Mouse (Mus musculus): ENCODE results near the gene Mt4. TPM values are rescaled to one million over a fixed set of nuclear protein-coding genes. Genes with fewer than 3 reads are reported as not detected.

Gene Mt4
- not detected in 2 replicates for polyA plus RNA-seq (2016; fragmentation: Nextera tagmentation; extraction: Ambion mirVana)

DNA sequence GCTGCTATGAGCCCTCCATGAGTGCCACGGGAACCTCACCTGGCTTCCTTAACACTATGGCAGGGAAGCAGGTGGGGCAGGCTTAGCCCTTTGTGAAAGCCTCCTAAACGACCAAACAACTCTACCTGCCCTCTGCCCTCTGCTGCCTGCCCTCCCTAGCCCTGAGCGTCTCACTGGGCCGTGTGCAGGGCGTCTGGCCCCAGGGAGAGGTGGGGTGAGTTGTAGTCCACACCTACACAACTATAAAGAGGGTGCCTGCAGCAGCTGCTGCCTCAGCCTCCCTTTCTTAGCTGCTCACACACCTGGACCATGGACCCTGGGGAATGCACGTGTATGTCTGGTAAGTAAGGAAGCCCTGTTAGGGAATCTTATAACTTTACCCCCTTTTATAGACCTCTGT, at the start of gene Mt4:
Mt4 (plus strand) TSS at position 265 of the 400 bp plus-strand sequence.
- Histone ChIP-seq H3K36me3 (no peaks in the 10 kb centered on the region), H3K4me3 (no peak within 1 kb of the TSS), H3K4me1 (peaks cover 8% of the 10 kb centered on the region; the same call in 1 of the 2 replicates), H3K9me3 (replicated peaks) (no peaks in the 10 kb centered on the region), H3K27ac (no peak within 1 kb of the TSS), H3K27me3 (ENCODE audit: low read depth, poor library complexity, severe bottlenecking) (no peaks in the 10 kb centered on the region)
- no peak for DNase-seq (ENCODE audit: low spot score)
- 51% methylated on average over 6 of the region's 6 CpGs for WGBS

DNA sequence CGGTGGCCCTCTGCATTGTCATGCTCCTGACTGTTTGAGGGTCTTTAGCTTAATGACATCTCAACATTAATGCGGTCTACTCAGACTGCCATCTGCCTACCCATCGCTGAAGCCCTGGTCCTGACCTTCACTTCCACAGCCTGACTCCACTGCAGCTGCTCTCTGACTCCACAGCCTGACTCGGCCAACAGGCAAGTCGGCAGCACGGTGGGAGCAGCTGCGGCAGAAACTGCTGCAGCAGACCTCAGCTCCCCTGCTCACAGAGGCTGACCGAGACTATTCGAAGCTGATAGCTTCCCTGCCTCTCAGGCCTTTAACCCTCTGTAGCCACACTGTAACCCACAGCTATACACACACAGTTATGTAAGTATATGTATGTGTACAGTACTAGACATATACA, 49.0 kb upstream of the Mt4 start:
- H3K4me3 ChIP-seq, result no peak overlapping the region
- no peak for DNase-seq (ENCODE audit: low spot score)
- no peaks in the 10 kb centered on the region for H3K27me3 ChIP-seq (ENCODE audit: low read depth, poor library complexity, severe bottlenecking)
- H3K36me3 ChIP-seq, result peaks cover 6% of the 10 kb centered on the region
- no peaks in the 10 kb centered on the region for H3K4me1 ChIP-seq
- no peak overlapping the region for H3K27ac ChIP-seq
- 87% methylated on average over 9 of the region's 9 CpGs for WGBS
- H3K9me3 ChIP-seq (replicated peaks), result no peaks in the 10 kb centered on the region

DNA sequence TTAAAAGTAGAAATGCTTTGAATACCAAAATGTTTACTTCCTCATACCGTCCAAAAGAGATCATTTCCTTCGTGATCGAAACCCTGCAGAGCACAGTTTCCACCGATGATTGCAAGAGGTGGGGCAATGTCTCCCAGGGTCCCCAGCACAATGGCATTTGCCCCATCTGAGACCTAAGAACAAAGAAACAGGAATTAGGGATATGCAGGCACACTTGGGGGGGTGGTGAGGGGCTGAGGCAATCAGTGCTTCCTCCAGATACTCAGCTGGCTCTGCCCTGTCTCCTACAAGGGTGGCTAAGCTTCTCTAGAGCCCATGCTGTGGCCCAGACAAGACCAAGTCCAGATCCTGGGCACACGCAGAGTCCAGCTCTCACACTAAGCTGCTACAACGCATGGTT, 47.3 kb upstream of the Mt4 start:
- Histone ChIP-seq H3K9me3 (replicated peaks) (no peaks in the 10 kb centered on the region), H3K36me3 (peaks cover 6% of the 10 kb centered on the region), H3K27ac (no peak overlapping the region), H3K27me3 (ENCODE audit: low read depth, poor library complexity, severe bottlenecking) (no peaks in the 10 kb centered on the region), H3K4me1 (no peaks in the 10 kb centered on the region), H3K4me3 (no peak overlapping the region)
- 79% methylated on average over 6 of the region's 6 CpGs for WGBS
- DNase-seq (ENCODE audit: low spot score), result no peak

DNA sequence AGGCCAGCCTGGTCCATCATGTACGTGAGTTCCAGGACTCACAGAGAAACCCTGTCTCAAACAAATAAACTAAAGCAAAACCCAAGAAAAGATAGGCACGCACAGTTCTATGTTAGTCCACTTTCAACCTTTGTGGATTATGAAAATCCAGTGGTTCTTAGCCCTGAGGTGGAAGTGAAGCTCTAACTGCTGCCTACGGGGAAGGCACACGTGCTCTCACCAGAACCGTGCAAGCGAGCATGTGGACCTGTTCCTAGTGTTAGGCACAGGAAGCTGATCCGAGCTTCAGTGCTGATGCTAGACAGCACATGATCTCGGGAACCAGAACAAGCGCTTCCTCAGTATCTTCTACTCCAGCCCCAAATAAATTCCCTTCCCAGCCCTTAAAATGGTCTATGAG, 44.1 kb upstream of the Mt4 start:
- Histone ChIP-seq H3K36me3 (no peaks in the 10 kb centered on the region), H3K4me3 (no peak overlapping the region), H3K27ac (no peak overlapping the region), H3K27me3 (ENCODE audit: low read depth, poor library complexity, severe bottlenecking) (no peaks in the 10 kb centered on the region), H3K9me3 (replicated peaks) (no peaks in the 10 kb centered on the region), H3K4me1 (peaks cover 6% of the 10 kb centered on the region)
- WGBS, result 90% methylated on average over 9 of the region's 9 CpGs
- no peak for DNase-seq (ENCODE audit: low spot score)

DNA sequence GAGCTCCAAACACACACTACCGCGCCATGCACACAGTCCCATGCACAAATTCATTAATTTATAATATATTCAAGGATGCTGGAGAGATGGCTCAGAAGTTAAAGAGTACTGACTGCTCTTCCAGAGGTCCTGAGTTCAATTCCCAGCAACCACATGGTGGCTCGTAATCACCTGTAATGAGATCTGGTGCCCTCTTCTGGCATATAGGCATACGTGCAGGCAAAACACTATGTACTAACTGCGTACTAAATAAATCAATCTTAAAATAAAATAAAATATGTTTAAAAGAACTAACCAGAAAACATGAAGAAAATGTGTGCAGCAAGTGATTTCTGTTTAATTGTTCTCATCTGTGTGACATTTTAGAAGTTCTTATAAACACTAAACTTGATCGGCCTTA, 42.7 kb upstream of the Mt4 start:
- WGBS, result 80% methylated on average over 6 of the region's 6 CpGs
- Histone ChIP-seq H3K9me3 (replicated peaks) (no peaks in the 10 kb centered on the region), H3K27ac (no peak overlapping the region), H3K27me3 (ENCODE audit: low read depth, poor library complexity, severe bottlenecking) (no peaks in the 10 kb centered on the region), H3K4me3 (no peak overlapping the region), H3K36me3 (no peaks in the 10 kb centered on the region), H3K4me1 (peaks cover 13% of the 10 kb centered on the region)
- no peak for DNase-seq (ENCODE audit: low spot score)

DNA sequence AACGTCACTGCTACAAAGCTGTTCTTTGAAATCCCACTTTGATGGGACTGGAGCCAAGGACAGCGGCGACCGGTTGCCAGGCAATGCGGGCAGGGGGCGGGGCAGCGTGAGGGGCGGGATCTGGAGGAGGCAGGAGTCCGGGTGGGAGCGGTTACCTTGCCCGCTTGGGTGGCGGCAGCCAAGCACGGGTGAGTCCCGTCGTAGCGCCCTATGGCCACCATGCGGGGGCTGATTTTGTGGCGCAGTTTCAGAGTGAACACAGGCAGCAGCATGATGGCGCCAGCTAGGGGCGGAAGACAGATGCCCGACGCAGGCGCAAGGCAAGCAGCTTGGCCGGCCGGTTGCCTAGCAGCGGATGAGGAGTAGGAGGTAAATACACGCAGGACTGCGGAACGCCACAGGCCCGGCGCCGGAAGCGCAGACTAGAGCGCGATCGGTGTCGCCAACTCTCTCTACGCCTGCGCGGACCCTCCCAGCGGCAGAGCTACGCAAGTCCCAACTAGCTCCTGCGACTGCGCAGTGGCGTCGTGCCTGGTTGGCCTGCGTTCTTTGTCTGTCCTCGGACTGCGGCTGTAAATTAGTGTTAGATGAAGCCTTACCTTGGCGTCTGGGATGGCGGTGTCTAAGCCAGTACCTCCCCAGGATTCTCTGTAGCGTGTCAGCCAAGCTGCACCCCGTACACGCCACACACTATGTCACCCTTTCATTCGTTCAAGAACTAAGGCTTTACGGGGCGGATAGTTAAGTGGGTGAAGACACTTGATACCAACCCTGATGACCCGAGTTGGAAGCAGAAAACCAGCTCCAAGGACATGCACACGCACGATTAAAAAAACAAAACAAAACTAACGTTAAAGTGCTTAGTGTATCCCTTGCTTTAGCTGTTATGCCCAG, 38.7 kb upstream of the Mt4 start, which contains the start of gene Bbs2:
Bbs2 (minus strand) TSS at position 848 of the 894 bp plus-strand sequence.
- peak within 1 kb of the TSS; percentile 95 for H3K27ac ChIP-seq
- DNase-seq (ENCODE audit: low spot score), result peak; percentile 99
- no peaks in the 10 kb centered on the region for H3K9me3 ChIP-seq (replicated peaks)
- 2% methylated on average over 61 of the region's 61 CpGs for WGBS
- peaks cover 13% of the 10 kb centered on the region for H3K4me1 ChIP-seq
- H3K36me3 ChIP-seq, result no peaks in the 10 kb centered on the region
- peak within 1 kb of the TSS; percentile 74 for H3K4me3 ChIP-seq
- peaks cover 6% of the 10 kb centered on the region; the same call in 1 of the 2 replicates for H3K27me3 ChIP-seq (ENCODE audit: low read depth, poor library complexity, severe bottlenecking)

DNA sequence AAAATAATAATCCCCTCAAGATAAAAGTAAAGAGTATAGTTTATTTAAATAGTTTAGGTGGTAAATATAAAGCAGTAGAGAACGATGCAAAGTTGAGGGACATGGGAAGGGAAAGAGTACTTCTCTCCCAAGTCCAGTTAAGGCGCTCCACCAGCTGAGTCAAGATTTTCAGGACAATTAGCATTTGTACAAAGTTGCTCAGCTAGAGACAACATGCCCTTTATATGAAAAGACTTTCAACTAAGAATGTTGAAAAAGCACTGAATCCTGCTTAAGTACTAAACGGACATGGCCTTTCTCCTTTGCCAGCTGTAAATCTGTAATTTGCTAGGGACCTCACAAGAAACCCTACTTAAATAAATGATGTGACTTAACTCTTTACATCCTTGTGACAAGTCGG, 38.0 kb upstream of the Mt4 start:
- Histone ChIP-seq H3K36me3 (no peaks in the 10 kb centered on the region), H3K4me3 (peak overlapping the region; percentile 74), H3K4me1 (peaks cover 13% of the 10 kb centered on the region), H3K27ac (peak overlapping the region; percentile 95), H3K27me3 (ENCODE audit: low read depth, poor library complexity, severe bottlenecking) (peaks cover 6% of the 10 kb centered on the region; the same call in 1 of the 2 replicates), H3K9me3 (replicated peaks) (no peaks in the 10 kb centered on the region)
- no peak for DNase-seq (ENCODE audit: low spot score)
- WGBS, result 59% methylated on average over 4 of the region's 4 CpGs

DNA sequence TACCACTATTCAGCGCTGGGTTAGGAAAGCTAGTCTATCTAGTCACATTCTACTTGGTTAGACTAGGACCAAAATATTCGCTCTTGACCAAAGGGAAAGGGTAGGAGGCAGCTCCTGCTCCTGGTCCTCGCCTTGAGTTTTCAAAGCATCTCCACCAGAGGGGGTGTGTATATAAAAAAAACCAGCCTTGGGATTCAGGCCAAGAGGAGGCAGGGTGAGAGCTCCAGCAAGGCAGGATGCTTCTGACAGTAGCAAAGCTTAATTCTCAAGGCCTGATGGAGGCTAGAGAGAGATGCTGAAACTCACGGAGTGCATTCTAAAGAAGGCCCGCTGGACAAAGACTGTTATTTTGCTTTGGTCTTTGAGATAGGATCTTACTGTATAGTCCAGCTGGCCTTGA, 32.9 kb upstream of the Mt4 start:
- Histone ChIP-seq H3K9me3 (replicated peaks) (no peaks in the 10 kb centered on the region), H3K4me3 (no peak overlapping the region), H3K36me3 (no peaks in the 10 kb centered on the region), H3K27me3 (ENCODE audit: low read depth, poor library complexity, severe bottlenecking) (peaks cover 6% of the 10 kb centered on the region; the same call in 1 of the 2 replicates), H3K27ac (no peak overlapping the region), H3K4me1 (no peaks in the 10 kb centered on the region)
- DNase-seq (ENCODE audit: low spot score), result no peak
- 57% methylated on average over 5 of the region's 5 CpGs for WGBS

DNA sequence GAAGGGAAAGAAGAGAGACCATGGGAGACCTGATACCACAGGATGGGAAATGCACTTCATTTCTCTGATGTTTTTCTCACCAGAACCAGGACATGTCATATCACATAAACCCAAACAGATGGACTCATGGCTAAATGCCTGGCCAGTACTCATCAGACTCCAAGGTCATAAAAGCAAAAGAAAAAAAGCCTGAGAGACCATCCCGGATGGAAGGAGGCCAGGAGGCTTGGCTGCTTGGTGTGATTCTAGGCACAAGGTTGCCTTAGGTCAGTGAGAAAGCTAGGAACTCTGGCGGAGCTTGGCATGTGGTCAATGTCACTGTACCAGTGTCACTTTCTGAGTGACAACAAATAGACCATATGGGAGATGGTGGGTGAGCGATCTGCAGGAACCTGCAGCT, 29.1 kb upstream of the Mt4 start:
- Histone ChIP-seq H3K36me3 (no peaks in the 10 kb centered on the region), H3K9me3 (replicated peaks) (no peaks in the 10 kb centered on the region), H3K27ac (no peak overlapping the region), H3K4me3 (no peak overlapping the region), H3K4me1 (no peaks in the 10 kb centered on the region), H3K27me3 (ENCODE audit: low read depth, poor library complexity, severe bottlenecking) (no peaks in the 10 kb centered on the region)
- 68% methylated on average over 3 of the region's 3 CpGs for WGBS
- DNase-seq (ENCODE audit: low spot score), result no peak

DNA sequence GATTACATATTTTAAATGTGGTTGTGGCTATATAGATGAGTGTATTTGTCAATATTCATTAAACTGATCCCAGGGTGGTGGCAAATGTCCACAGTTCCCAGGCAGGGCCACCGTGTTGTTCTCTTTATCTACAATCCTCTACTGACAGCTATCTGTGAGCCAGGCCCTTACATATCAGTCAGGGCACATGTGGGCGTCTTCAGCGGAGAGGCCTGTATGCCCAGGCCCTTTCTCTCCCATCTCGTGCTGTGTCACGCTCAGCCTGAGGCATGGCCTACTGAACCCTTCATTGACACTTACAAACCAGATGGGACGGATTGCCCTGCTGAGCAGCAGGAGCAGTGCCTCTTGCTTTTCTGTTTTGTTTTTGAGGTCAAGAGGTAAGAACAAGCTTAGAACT, 27.6 kb upstream of the Mt4 start:
- Histone ChIP-seq H3K9me3 (replicated peaks) (no peaks in the 10 kb centered on the region), H3K4me1 (no peaks in the 10 kb centered on the region), H3K36me3 (no peaks in the 10 kb centered on the region), H3K27me3 (ENCODE audit: low read depth, poor library complexity, severe bottlenecking) (no peaks in the 10 kb centered on the region), H3K27ac (no peak overlapping the region), H3K4me3 (no peak overlapping the region)
- 74% methylated on average over 6 of the region's 6 CpGs for WGBS
- no peak for DNase-seq (ENCODE audit: low spot score)

DNA sequence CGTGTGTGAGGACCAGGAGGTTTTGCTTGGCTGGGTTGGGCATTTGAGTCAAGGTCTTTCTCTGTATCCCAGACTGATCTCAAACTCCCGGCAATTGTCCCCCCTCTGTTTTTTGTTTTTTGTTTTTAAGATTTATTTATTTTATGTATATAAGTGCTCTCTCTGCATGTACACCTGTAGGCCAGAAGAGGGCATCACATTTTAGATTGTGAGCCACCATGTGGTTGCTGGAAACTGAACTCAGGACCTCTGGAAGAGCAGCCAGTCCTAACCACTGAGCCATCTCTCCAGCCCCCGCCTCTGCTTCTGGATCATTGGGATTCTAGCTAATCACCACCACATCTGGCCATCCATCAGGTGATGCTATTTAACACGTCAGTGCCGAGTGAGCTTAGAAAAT, 27.2 kb upstream of the Mt4 start:
- Histone ChIP-seq H3K36me3 (no peaks in the 10 kb centered on the region), H3K27me3 (ENCODE audit: low read depth, poor library complexity, severe bottlenecking) (no peaks in the 10 kb centered on the region), H3K4me3 (no peak overlapping the region), H3K4me1 (no peaks in the 10 kb centered on the region), H3K27ac (no peak overlapping the region), H3K9me3 (replicated peaks) (no peaks in the 10 kb centered on the region)
- 72% methylated on average over 5 of the region's 5 CpGs for WGBS
- no peak for DNase-seq (ENCODE audit: low spot score)

DNA sequence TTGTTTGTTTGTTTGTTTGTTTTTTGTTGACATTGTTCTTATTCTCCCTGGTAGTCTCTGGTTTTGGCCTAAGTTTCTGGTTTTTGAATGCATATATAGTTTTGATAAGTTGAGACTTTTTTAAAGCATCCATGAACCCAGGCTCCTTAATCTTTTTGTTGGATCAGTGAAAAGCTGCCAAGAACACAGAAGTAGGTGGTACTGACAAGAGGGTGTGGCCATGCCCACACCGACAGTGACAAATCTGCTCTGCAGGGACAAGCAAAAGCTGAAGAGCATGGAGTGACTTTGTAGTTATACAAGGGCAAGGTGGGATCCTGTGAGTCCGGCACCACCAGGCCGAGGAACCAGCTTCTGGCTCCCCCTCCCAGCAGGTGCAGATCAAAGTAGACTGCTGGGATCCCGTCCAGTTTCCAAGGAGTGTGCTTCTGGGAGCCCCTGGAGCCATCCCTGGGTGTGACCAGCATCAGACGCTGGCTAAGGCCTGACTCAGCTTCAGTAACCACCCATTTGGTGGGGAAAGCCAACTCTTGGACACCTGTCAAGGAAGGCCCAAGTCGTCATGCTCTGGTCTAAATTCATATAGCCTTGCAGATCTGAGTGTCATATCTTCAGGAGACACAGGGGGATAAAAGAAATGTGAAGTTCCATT, 26.3 kb upstream of the Mt4 start:
- H3K27ac ChIP-seq, result no peak overlapping the region
- H3K9me3 ChIP-seq (replicated peaks), result no peaks in the 10 kb centered on the region
- no peaks in the 10 kb centered on the region for H3K27me3 ChIP-seq (ENCODE audit: low read depth, poor library complexity, severe bottlenecking)
- no peaks in the 10 kb centered on the region for H3K4me1 ChIP-seq
- 54% methylated on average over 6 of the region's 6 CpGs for WGBS
- DNase-seq (ENCODE audit: low spot score), result no peak
- H3K4me3 ChIP-seq, result no peak overlapping the region
- no peaks in the 10 kb centered on the region for H3K36me3 ChIP-seq

DNA sequence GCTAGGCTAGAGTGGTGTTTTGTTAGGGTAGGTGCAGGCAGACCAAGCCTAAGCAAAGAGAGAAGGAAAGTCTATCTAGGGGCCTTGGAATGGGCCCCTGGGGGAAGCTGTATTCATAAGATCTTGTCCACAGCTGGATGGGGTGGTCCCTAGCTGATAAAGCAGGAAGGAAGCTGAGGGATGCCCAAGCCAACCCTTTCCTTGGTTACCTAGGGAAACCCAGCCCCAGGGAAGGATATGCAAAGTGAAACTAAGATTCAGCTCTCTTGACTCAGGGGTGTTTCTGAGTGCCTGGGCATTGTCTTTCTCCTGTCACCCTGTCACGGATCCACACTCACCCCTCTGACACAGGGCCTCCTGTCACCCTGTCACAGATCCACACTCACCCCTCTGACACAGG, 23.6 kb upstream of the Mt4 start:
- no peak overlapping the region for H3K27ac ChIP-seq
- no peaks in the 10 kb centered on the region for H3K27me3 ChIP-seq (ENCODE audit: low read depth, poor library complexity, severe bottlenecking)
- no peak for DNase-seq (ENCODE audit: low spot score)
- WGBS, result 52% methylated on average over 1 of the region's 1 CpGs
- H3K4me1 ChIP-seq, result peaks cover under 1% of the 10 kb centered on the region
- no peaks in the 10 kb centered on the region for H3K9me3 ChIP-seq (replicated peaks)
- no peaks in the 10 kb centered on the region for H3K36me3 ChIP-seq
- H3K4me3 ChIP-seq, result no peak overlapping the region

Data from limb, embryonic 10.5 days (tissue).